Mouse (Mus musculus) hindbrain, embryonic 11.5 days (tissue): ENCODE data around the gene Chrna4. TPM values are rescaled to one million over a fixed set of nuclear protein-coding genes. Genes with fewer than 3 reads are reported as not detected.

Experiments used
- ATAC-seq: fragments of 200-750 bp; cut with Nextera tagmentation; 2 replicates; pipeline ENCODE4 v1.8.0; 2017; ENCODE audit warnings: mild to moderate bottlenecking, moderate TSS enrichment, moderate library complexity; ENCODE audit not compliant: low FRiP score
- DNase-seq: peaks from one replicate; pipeline ENCODE4 v3.0.0-alpha.2; 2015; ENCODE audit warnings: low spot score
- H3K27ac ChIP-seq: fragments of 300-500 bp; sonication (generic); 2 replicates; pipeline ENCODE4 v1.5.1; 2014; ENCODE audit warnings: mild to moderate bottlenecking, low read depth, low read length
- H3K27me3 ChIP-seq: fragments of 300-500 bp; sonication (generic); 2 replicates; pipeline ENCODE4 v1.6.1; 2014; ENCODE audit warnings: mild to moderate bottlenecking, low read length, moderate library complexity, mixed read lengths; ENCODE audit not compliant: control insufficient read depth, insufficient read depth
- H3K36me3 ChIP-seq: fragments of 300-500 bp; sonication (generic); 2 replicates; pipeline ENCODE4 v1.6.1; 2014; ENCODE audit warnings: mild to moderate bottlenecking, low read length, moderate library complexity, mixed read lengths; ENCODE audit not compliant: control insufficient read depth, insufficient read depth
- H3K4me1 ChIP-seq: fragments of 300-500 bp; sonication (generic); replicated peaks from 2 replicates; pipeline ENCODE4 v1.6.1; 2014; ENCODE audit warnings: low read length, mixed read lengths; ENCODE audit not compliant: control insufficient read depth, insufficient read depth
- H3K4me2 ChIP-seq: fragments of 300-500 bp; sonication (generic); replicated peaks from 2 replicates; pipeline ENCODE4 v1.6.1; 2014; ENCODE audit warnings: mild to moderate bottlenecking, low read depth, low read length
- H3K4me3 ChIP-seq: fragments of 300-500 bp; sonication (generic); 2 replicates; pipeline ENCODE4 v1.5.1; 2014; ENCODE audit warnings: low read depth, low read length
- H3K9ac ChIP-seq: fragments of 300-500 bp; sonication (generic); 2 replicates; pipeline ENCODE4 v1.6.1; 2014; ENCODE audit warnings: low read depth, low read length
- H3K9me3 ChIP-seq: fragments of 300-500 bp; sonication (generic); 2 replicates; pipeline ENCODE4 v1.6.1; 2016; ENCODE audit warnings: low read length; ENCODE audit not compliant: control insufficient read depth
- WGBS: fragments of 180-500 bp; shearing (Covaris S2); extraction: QIAGEN DNeasy Blood & Tissue Kit; methylation state at CpG from one replicate; pipeline ENCODE4 v1.1.7; 2014; 5-methylcytosine and 5-hydroxymethylcytosine counted together
- polyA plus RNA-seq: library from polyadenylated mRNA; unstranded; fragments of >200 nt; fragmentation: Nextera tagmentation; extraction: Ambion mirVana; gene quantifications from 2 replicates; pipeline ENCODE4 v1.2.1, GENCODE M21; 2014

The Chrna4 gene
- polyA plus RNA-seq, 1 experiment from 2014 or later: 54.1 TPM

DNA sequence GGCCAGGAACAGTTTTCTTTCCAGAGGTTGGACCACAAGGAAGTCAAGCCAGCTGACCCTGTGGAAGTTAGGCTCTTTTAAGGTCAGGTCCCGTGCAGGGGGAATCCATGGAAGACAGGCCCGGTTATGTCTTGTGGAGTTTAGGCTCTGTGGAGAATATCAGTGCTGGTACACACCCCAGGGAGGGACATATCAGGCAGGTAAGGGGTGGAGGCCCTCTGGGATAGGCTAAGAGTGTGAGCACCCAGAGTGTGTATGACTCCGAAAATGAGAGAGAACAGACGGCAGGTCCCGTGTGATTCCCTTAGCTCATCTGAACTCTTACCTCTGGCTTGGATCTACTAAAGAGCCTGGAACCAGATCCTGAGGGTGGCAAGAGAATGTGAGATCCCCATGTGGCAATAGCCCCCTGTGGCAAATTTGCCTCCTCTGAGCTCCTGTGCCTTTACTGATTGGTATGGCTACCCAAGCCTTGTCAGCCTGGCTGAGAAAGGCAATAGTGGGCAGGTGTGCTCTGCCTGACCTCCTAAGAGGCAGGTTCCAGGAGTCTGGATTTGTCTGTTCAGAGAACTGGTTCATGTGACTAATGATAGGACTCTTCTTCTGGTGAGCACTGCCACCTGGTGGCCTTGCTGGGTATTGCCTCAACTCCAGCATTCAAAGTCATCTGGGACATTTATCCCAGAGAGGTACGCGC, 28.5 kb upstream of the Chrna4 start:
- 61% methylated on average over 7 of the region's 7 CpGs for WGBS
- Histone ChIP-seq H3K4me2 (no peak overlapping the region), H3K27ac (no peak overlapping the region), H3K4me1 (0 out of 2 replicates have a peak, but pooled peaks cover 4% of the 10 kb centered on the region), H3K9me3 (no peaks in the 10 kb centered on the region), H3K9ac (no peak overlapping the region), H3K36me3 (no peaks in the 10 kb centered on the region), H3K27me3 (no peaks in the 10 kb centered on the region), H3K4me3 (no peak overlapping the region)
- peak; percentile 61 for ATAC-seq
- DNase-seq: peak; percentile 92

DNA sequence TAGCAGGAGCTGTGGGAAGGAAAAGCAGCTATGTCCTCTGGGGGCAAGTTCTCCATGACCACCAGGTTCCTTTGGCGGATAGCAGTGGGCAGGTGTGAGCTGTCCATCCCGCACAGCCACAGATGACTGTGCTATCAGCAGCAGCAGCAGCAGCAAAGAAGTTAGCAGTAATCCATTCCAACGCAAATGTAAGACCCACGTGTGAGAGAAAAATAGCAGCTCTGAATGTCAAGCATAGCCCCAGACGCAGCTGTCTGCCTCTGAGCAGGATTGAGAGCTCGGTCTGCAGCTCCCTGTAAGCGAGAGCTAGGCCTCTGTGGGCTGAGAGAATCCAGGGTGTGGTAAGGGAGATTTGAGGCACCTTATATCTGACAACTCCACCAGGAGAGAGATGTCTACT, 26.8 kb upstream of the Chrna4 start:
- no peaks in the 10 kb centered on the region for H3K9me3 ChIP-seq
- no peak overlapping the region for H3K27ac ChIP-seq
- H3K9ac ChIP-seq: no peak overlapping the region
- no peak for DNase-seq
- 0 out of 2 replicates have a peak, but pooled peaks cover 4% of the 10 kb centered on the region for H3K4me1 ChIP-seq
- no peak overlapping the region for H3K4me2 ChIP-seq
- no peaks in the 10 kb centered on the region for H3K27me3 ChIP-seq
- ATAC-seq: no peak
- WGBS: 61% methylated on average over 7 of the region's 7 CpGs
- no peaks in the 10 kb centered on the region for H3K36me3 ChIP-seq
- no peak overlapping the region for H3K4me3 ChIP-seq

DNA sequence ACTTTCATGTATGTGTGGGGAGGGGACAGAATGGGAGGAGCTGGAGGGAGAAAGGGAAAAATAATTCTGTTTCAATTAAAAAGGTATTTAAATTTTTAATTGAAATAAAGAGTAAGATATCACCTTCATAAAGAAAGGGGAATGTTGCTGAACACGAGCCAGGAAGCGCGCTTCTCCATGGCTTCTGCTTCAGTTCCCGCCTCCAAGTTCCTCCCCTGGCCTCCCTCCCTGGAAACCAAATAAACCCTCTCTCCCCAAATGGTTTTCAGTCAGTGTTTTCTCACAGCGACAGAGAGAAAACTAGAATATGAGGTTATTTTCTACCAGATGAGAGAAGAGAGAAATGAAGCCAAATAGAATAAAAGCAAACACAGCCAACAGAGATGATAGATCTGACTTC, 25.2 kb upstream of the Chrna4 start:
- Histone ChIP-seq H3K9me3 (no peaks in the 10 kb centered on the region), H3K27ac (no peak overlapping the region), H3K4me3 (no peak overlapping the region), H3K36me3 (no peaks in the 10 kb centered on the region), H3K4me2 (no peak overlapping the region), H3K9ac (no peak overlapping the region), H3K27me3 (no peaks in the 10 kb centered on the region), H3K4me1 (0 out of 2 replicates have a peak, but pooled peaks cover 4% of the 10 kb centered on the region)
- no peak for DNase-seq
- WGBS: 74% methylated on average over 5 of the region's 5 CpGs
- no peak for ATAC-seq

DNA sequence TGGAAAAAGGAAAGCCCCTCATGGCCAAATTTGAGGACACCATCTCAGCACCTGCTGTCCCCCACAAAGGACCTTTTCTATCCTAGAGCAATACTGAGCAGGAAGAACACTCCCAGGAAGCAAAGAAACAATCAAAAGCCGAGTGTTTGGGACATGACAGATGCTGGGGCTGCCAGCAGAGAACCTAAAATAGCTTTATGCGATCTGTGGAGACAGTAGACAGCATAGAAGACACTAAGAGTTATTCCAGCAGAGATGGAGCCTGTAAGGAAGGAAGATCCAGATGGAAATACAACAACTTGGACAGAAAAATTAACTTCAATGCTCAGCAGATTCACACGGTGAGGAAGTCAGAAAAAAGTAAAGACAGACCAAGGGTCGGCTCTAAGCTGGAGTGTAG, 22.5 kb upstream of the Chrna4 start:
- WGBS: 63% methylated on average over 4 of the region's 4 CpGs
- Histone ChIP-seq H3K9me3 (no peaks in the 10 kb centered on the region), H3K27ac (no peak overlapping the region), H3K36me3 (no peaks in the 10 kb centered on the region), H3K4me1 (no peaks in the 10 kb centered on the region), H3K27me3 (no peaks in the 10 kb centered on the region), H3K9ac (no peak overlapping the region), H3K4me3 (no peak overlapping the region), H3K4me2 (no peak overlapping the region)
- ATAC-seq: no peak
- DNase-seq: no peak

DNA sequence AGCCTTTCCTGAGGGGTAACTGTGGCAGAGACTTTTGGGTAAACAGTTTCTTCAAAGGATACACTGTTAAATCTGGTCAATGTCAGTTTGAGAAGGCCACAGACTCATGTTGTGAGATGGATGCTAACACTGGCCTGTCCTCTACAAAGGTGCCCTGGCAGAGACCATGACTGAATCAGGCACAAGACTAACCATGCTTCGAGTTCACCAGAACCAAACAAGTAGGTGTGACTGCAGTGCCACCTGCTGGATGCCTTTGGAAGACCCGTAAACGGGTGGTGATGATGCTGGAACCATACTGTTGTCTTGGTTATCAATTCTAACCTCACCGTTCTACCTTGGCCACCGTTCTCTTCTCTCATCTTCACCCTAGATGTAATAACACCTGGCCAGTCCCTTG, 16.8 kb upstream of the Chrna4 start:
- Histone ChIP-seq H3K4me2 (no peak overlapping the region), H3K9ac (no peak overlapping the region), H3K4me1 (peaks cover 2% of the 10 kb centered on the region), H3K4me3 (no peak overlapping the region), H3K27ac (no peak overlapping the region), H3K9me3 (no peaks in the 10 kb centered on the region), H3K27me3 (0 out of 2 replicates have a peak, but pooled peaks cover 2% of the 10 kb centered on the region), H3K36me3 (no peaks in the 10 kb centered on the region)
- peak; percentile 52; the same call in 1 of the 2 replicates for ATAC-seq
- peak; percentile 90 for DNase-seq
- 17% methylated on average over 5 of the region's 5 CpGs for WGBS

DNA sequence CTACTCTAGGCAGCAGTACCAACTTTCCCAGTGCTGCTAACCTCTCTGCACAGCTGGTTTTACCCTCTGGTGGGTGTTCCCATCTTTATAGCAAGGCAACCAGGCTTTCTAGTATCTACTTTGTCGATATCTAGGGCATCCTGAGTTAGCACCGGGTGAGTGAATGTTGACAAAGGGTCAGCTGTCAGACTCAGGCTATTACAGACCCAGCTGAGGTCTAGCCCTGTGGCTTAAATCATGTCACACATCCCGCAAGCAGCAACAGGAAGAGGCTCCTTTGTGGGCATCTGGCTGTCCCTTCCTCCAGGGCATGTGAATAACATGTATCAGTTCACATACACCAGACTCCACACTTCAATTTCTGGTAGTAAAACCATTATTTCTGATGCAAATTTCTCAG, 14.8 kb upstream of the Chrna4 start:
- H3K9me3 ChIP-seq: no peaks in the 10 kb centered on the region
- no peaks in the 10 kb centered on the region for H3K36me3 ChIP-seq
- no peak overlapping the region for H3K9ac ChIP-seq
- ATAC-seq (peak; percentile 58; the same call in 1 of the 2 replicates), DNase-seq (peak; percentile 37)
- no peak overlapping the region for H3K4me2 ChIP-seq
- 0 out of 2 replicates have a peak, but pooled peaks cover 2% of the 10 kb centered on the region for H3K27me3 ChIP-seq
- H3K4me3 ChIP-seq: no peak overlapping the region
- peaks cover 2% of the 10 kb centered on the region for H3K4me1 ChIP-seq
- 0 out of 2 replicates have a peak overlapping the region, but pooled peaks have one; percentile 7 for H3K27ac ChIP-seq
- WGBS: 39% methylated on average over 3 of the region's 3 CpGs

DNA sequence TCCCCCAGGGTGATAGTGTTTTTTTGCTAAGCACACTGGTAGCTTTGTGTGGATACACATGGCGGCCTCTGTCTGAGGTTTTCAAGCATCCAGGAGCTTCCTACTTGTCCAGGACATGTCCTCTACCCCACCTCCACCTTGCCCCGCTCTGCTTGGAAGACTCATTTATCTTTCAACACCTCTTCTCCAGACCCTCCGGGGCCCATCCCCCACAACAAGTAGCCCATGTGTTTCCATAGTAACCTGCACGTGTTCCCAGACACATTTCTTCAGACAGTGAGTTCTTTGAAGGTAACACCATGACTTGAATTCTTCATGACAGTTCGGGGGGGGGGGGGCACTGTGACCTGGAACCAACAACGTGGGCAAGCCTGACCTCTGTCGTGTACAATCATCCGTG, 14.0 kb upstream of the Chrna4 start:
- ATAC-seq: peak; percentile 39; the same call in 1 of the 2 replicates
- WGBS: 44% methylated on average over 8 of the region's 8 CpGs

DNA sequence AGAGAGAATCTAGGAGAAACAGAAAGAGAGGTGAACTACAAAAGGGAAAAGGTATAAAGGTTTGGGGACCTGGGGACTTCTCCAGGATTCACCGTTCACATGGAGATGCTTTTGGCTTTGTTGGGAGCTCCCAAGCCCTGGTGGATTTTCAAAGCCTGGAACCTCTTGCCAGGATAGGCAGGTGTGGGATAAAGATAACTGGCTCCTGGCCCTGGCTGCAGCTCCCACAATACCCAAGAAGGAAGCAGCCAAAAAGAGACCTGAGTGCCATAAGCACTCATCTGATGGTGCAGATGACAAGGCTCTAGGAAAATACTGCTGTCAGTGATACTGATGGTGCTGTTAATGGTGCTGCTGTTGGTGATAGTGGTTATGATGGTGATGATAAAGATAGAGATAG, 8.8 kb upstream of the Chrna4 start:
- no peak overlapping the region for H3K9ac ChIP-seq
- no peak overlapping the region for H3K27ac ChIP-seq
- no peak for ATAC-seq
- no peak for DNase-seq
- 0 out of 2 replicates have a peak, but pooled peaks cover 2% of the 10 kb centered on the region for H3K27me3 ChIP-seq
- no peaks in the 10 kb centered on the region for H3K36me3 ChIP-seq
- no peaks in the 10 kb centered on the region for H3K9me3 ChIP-seq
- H3K4me1 ChIP-seq: no peaks in the 10 kb centered on the region; the same call in 1 of the 2 replicates
- no peak overlapping the region for H3K4me2 ChIP-seq
- WGBS: 79% methylated on average over 1 of the region's 1 CpGs
- H3K4me3 ChIP-seq: no peak overlapping the region

More for the DNA sequence above, 14.0 kb upstream of the Chrna4 start:
- Histone ChIP-seq H3K9ac (no peak overlapping the region), H3K27ac (no peak overlapping the region), H3K36me3 (no peaks in the 10 kb centered on the region), H3K9me3 (no peaks in the 10 kb centered on the region), H3K4me3 (no peak overlapping the region), H3K4me2 (no peak overlapping the region), H3K4me1 (peaks cover 2% of the 10 kb centered on the region), H3K27me3 (0 out of 2 replicates have a peak, but pooled peaks cover 2% of the 10 kb centered on the region)
- DNase-seq: peak; percentile 41

DNA sequence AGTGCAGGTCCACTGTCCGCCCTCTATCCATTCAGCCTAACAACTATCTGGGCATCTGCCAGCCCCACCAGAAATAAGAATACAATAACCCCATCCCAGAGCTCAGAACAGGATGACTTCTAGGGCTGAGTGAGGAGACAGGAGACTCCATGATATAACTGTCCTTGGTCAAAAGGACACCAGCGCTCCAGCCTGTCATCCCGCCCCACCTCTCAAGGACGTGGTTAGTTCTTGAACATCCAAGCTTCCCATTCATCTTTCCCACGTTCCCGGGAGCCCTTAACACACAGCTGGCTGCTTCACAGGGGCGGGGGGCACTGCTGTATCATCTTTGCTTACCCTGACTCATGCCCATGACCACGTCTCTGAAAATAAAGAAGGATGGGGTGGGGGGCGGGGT, 5.6 kb upstream of the Chrna4 start:
- Histone ChIP-seq H3K9ac (no peak overlapping the region), H3K4me1 (no peaks in the 10 kb centered on the region; the same call in 1 of the 2 replicates), H3K4me2 (no peak overlapping the region), H3K27ac (no peak overlapping the region), H3K27me3 (no peaks in the 10 kb centered on the region), H3K4me3 (no peak overlapping the region), H3K36me3 (no peaks in the 10 kb centered on the region), H3K9me3 (no peaks in the 10 kb centered on the region)
- no peak for ATAC-seq
- DNase-seq: no peak
- 87% methylated on average over 9 of the region's 9 CpGs for WGBS
